Mouse (Mus musculus): ENCODE measurements around the gene Nmur1. TPM values are rescaled to one million over a fixed set of nuclear protein-coding genes. Genes with fewer than 3 reads are reported as not detected.

The Nmur1 gene
- polyA plus RNA-seq, 1 experiment from 2014 or later: not detected

DNA sequence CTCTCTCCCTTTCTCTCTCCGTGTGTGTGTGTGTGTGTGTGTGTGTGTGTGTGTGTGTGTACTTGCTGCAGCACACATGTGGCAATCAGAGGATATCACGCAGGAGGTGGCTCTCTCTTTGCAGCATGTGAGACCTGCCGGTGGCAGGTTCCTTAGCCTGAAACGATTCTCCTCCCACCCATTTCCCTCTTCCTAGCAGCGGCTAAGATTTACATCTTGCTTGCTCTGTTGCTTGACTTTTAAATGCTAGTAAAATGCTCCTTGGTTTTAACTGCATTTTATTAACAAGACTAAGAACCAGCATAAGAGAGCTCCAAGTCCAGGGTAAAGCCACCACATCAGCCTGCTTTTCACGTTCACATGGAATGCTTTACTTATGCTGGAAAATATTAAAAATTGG is 47.4 kb downstream of the Nmur1 start:
- Histone ChIP-seq H3K9ac (no peak overlapping the region), H3K27ac (no peak overlapping the region), H3K27me3 (no peaks in the 10 kb centered on the region), H3K36me3 (no peaks in the 10 kb centered on the region), H3K4me3 (no peak overlapping the region), H3K4me2 (replicated peaks) (no peak overlapping the region), H3K4me1 (0 out of 2 replicates have a peak, but pooled peaks cover 3% of the 10 kb centered on the region), H3K9me3 (no peaks in the 10 kb centered on the region)
- no peak for ATAC-seq (ENCODE audit: insufficient number of reproducible peaks, insufficient read depth, low FRiP score, low TSS enrichment)
- WGBS: 60% methylated on average over 6 of the region's 6 CpGs

DNA sequence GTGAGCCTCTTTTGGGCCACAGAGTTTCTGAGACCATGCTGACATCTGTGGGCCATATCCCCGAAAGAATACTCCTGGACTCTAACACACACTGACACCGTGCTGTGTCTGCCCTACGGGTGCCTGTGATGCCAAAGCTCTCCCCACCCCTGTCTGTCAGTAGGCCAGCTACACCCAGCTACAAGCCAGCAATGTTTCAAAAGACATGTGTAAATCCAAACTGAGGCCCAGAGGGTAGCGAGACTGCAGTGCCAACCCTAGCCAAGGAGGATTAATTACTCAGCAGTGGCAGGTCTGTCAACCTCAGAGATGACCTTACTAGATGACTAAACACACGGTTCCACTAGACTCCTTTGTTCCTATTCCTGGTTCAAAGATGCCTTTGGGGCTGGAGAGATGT is 49.7 kb downstream of the Nmur1 start:
- WGBS: 81% methylated on average over 5 of the region's 5 CpGs
- Histone ChIP-seq H3K27me3 (no peaks in the 10 kb centered on the region), H3K4me1 (0 out of 2 replicates have a peak, but pooled peaks cover 3% of the 10 kb centered on the region), H3K36me3 (no peaks in the 10 kb centered on the region), H3K27ac (no peak overlapping the region), H3K9ac (no peak overlapping the region), H3K4me3 (no peak overlapping the region), H3K4me2 (replicated peaks) (no peak overlapping the region), H3K9me3 (no peaks in the 10 kb centered on the region)
- ATAC-seq (ENCODE audit: insufficient number of reproducible peaks, insufficient read depth, low FRiP score, low TSS enrichment): no peak

DNA sequence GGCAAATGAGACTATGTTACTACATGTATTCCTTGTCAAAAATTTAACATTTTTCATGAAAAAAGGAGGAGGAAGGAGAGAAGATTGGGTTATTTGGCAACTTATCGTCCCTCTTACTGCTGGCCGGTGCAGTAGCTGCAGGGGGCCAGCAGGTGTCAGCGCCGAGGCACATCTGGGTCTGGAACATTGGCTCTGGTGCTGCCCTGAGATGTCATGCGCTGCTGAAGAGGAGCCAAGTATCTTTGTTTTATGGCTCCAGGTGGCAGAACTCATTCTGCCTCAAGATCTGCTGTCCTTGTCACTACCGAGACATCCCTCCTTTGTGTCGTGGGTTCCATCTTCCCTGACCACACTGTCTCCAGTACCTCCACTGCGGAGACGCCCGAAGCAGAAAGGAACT is 54.0 kb downstream of the Nmur1 start:
- 46% methylated on average over 10 of the region's 10 CpGs for WGBS
- H3K27me3 ChIP-seq: no peaks in the 10 kb centered on the region
- no peak overlapping the region for H3K27ac ChIP-seq
- H3K9ac ChIP-seq: no peak overlapping the region
- no peaks in the 10 kb centered on the region for H3K36me3 ChIP-seq
- no peak overlapping the region for H3K4me2 ChIP-seq (replicated peaks)
- ATAC-seq (ENCODE audit: insufficient number of reproducible peaks, insufficient read depth, low FRiP score, low TSS enrichment): no peak
- no peaks in the 10 kb centered on the region for H3K9me3 ChIP-seq
- H3K4me1 ChIP-seq: no peaks in the 10 kb centered on the region
- H3K4me3 ChIP-seq: no peak overlapping the region

DNA sequence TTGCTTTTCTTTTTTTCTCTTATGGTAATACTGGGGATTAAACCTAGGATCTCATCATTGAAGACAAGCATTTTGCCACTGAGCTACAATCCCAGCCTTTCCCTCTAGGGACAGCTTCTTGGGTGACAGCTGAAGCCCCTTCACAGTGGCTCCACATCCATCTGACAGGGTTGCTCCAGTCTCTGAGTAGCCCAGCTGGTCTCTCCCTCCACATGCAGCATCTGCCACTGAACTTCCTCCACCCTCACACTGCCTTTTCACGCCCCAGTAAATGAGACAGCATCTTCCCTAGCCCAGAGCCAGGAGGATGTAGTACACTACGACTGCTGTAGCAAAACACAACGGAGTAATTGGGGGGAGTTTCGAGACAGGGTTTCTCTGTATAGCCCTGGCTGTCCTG is 57.9 kb downstream of the Nmur1 start:
- Histone ChIP-seq H3K9me3 (no peaks in the 10 kb centered on the region), H3K9ac (no peak overlapping the region), H3K27me3 (no peaks in the 10 kb centered on the region), H3K36me3 (no peaks in the 10 kb centered on the region), H3K4me3 (no peak overlapping the region), H3K4me2 (replicated peaks) (no peak overlapping the region), H3K27ac (no peak overlapping the region), H3K4me1 (no peaks in the 10 kb centered on the region)
- no peak for ATAC-seq (ENCODE audit: insufficient number of reproducible peaks, insufficient read depth, low FRiP score, low TSS enrichment)
- 73% methylated on average over 4 of the region's 4 CpGs for WGBS

DNA sequence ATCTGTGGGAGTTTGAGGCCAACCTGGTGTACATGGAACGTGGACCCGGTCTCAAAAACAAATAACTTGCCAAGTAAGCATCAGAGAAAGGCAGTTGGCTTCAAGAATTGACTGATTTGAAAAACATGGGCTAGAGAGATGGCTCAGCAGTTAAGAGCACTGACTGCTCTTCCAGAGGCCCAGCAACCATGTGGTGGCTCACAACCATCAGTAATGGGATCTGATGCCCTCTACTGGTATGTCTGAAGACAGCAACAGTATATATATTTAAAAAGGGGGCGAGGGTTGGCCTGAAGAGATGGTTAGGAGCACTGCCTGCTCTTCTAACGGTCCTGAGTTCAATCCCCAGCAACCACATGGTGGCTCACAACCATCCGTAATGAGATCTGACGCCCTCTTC is 62.4 kb downstream of the Nmur1 start:
- Histone ChIP-seq H3K4me2 (replicated peaks) (no peak overlapping the region), H3K4me1 (peaks cover 10% of the 10 kb centered on the region), H3K9ac (no peak overlapping the region), H3K9me3 (no peaks in the 10 kb centered on the region), H3K4me3 (no peak overlapping the region), H3K36me3 (no peaks in the 10 kb centered on the region), H3K27ac (no peak overlapping the region), H3K27me3 (no peaks in the 10 kb centered on the region)
- 8% methylated on average over 6 of the region's 6 CpGs for WGBS
- no peak for ATAC-seq (ENCODE audit: insufficient number of reproducible peaks, insufficient read depth, low FRiP score, low TSS enrichment)

DNA sequence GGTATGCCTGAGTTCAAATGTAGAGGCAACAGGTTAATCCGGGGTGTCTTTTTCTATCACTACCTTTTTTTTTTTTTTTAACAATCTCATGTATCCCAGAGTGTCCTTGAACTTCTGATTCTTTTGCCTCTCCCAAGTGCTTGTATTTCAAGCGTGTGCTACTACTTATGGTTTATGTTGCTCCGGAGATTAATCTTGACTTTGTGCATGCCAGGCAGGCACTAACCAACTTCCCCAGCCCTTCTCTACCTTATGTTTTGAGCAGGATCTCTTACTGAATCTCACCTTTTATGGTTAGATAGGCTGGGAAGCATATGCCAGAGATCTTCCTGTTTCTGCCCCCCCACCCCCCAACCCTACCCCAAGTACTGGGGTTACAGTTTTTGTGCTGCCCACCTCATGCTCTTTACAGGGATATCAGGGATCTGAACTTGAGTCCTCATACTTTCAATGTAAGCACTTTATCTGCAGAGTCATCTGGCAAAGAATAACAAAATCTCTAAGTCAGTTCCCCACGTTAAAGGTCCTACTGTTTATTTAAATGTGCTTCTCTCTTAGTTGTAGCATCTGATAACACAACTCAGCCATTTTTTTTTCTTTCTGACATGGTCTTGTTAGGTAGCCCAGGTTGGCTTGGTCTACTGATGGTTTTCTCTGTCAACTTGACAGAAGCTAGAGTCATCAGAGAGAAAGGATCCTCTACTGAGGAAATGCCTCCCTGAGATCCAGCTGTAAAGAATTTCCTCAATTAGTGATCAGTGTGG is 64.0 kb downstream of the Nmur1 start:
- no peaks in the 10 kb centered on the region for H3K9me3 ChIP-seq
- H3K36me3 ChIP-seq: peaks cover 5% of the 10 kb centered on the region
- peaks cover 20% of the 10 kb centered on the region for H3K4me1 ChIP-seq
- H3K27me3 ChIP-seq: no peaks in the 10 kb centered on the region
- 82% methylated on average over 4 of the region's 4 CpGs for WGBS
- no peak overlapping the region for H3K9ac ChIP-seq
- ATAC-seq (ENCODE audit: insufficient number of reproducible peaks, insufficient read depth, low FRiP score, low TSS enrichment): no peak
- H3K27ac ChIP-seq: no peak overlapping the region
- no peak overlapping the region for H3K4me2 ChIP-seq (replicated peaks)
- H3K4me3 ChIP-seq: no peak overlapping the region

DNA sequence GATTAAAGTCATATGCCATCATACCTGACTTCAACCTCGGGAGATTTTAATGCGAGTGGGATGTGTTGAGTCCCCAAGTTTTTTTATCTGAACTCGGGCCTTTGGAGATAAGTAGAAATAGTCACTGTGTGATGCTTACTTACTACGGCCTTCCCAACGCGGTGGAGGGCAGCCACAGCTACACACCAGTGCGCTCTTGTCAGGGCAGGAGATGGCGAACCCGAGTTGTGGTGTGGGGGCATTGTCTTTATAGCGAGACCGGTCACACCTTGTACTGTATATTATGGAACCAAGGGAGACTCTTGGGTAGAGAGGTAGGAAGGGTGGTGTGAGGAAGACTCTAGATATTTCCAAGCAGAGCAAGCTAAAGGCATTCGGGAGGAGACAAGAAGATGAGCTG is 65.6 kb downstream of the Nmur1 start:
- Histone ChIP-seq H3K27ac (peak overlapping the region; percentile 84; the same call in 1 of the 2 replicates), H3K9me3 (no peaks in the 10 kb centered on the region), H3K4me3 (peak overlapping the region; percentile 90), H3K4me1 (peaks cover 23% of the 10 kb centered on the region), H3K36me3 (peaks cover 20% of the 10 kb centered on the region), H3K4me2 (replicated peaks) (peak overlapping the region; percentile 83), H3K9ac (peak overlapping the region; percentile 93), H3K27me3 (no peaks in the 10 kb centered on the region)
- no peak for ATAC-seq (ENCODE audit: insufficient number of reproducible peaks, insufficient read depth, low FRiP score, low TSS enrichment)
- 20% methylated on average over 12 of the region's 12 CpGs for WGBS

DNA sequence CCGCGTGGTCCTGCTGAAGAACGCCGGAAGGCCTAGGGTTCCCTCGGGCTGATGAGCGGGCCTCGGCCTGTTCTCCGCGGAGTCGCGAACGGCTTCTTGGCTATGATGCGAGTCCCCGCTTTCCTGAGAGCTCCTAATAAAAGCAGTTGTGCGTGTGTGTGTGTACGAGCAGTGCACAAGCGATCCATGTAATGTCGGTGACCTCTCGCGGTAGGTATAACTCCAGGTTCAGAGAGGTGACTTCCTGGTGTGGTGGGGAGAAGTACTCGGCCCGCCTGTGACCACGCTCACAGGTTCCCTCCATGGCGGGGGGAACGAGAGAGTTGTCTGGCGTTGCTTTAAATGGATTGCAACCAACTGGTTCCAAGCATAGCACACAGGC is 66.2 kb downstream of the Nmur1 start:
- Histone ChIP-seq H3K36me3 (peaks cover 27% of the 10 kb centered on the region), H3K4me2 (replicated peaks) (peak overlapping the region; percentile 83), H3K4me3 (peak overlapping the region; percentile 90), H3K27me3 (no peaks in the 10 kb centered on the region), H3K9me3 (no peaks in the 10 kb centered on the region), H3K27ac (peak overlapping the region; percentile 84), H3K4me1 (peaks cover 23% of the 10 kb centered on the region), H3K9ac (peak overlapping the region; percentile 93)
- peak; percentile 8; the same call in 1 of the 2 replicates for ATAC-seq (ENCODE audit: insufficient number of reproducible peaks, insufficient read depth, low FRiP score, low TSS enrichment)
- WGBS: under 1% methylated on average over 26 of the region's 26 CpGs

DNA sequence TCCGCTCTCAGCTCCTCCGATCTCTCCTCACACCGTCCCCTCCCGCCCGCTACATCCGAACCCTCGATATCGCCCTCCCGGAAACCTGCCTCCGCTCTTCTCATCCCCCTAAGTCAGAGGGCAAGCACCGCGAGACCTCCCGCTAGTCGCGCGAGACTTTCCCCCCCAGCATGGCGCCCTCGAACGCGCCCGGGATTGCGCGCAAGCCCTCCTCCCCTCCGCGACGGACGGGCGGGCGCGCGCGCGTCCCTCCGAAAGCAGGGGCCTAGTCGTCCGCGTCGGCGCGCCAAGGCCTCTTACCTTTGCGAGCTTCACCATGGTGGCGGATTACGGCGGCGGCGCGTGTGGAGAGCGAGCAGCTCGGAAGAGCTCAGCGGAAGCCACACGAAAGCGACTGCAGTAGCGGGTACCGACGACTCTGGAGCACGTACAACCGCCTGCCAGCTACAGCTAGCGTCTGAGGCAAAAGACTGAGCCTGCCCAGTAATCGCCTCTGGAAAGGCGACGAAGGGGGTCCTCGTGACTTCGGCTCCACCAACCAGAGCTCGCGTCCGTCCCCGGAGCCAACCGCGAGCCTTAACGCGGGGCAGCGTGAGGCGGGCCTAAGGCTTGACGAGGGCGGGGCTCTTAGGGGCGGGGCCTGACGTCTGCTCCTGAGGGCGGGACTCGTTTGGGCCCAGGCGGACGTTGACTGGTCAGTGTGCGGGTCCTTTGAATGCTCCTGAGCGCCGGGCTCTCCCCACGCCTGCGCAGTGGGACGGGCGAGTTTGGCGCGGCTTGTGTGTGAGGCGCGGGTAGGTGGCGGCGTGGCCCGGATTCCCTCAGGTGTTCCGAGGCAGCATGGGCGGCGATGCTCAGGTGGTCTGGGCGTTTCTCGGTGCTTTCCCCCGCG is 66.9 kb downstream of the Nmur1 start, which contains the start of gene Ncl:
Gene Ncl, minus strand, starts transcription at position 495 of the 892 bp plus-strand sequence.
- H3K36me3 ChIP-seq: peaks cover 33% of the 10 kb centered on the region
- H3K4me3 ChIP-seq: peak within 1 kb of the TSS; percentile 90
- H3K4me1 ChIP-seq: peaks cover 23% of the 10 kb centered on the region
- H3K9ac ChIP-seq: peak within 1 kb of the TSS; percentile 94
- WGBS: under 1% methylated on average over 102 of the region's 102 CpGs
- no peaks in the 10 kb centered on the region for H3K27me3 ChIP-seq
- peak within 1 kb of the TSS; percentile 99 for H3K27ac ChIP-seq
- ATAC-seq (ENCODE audit: insufficient number of reproducible peaks, insufficient read depth, low FRiP score, low TSS enrichment): peak; percentile 98
- peak within 1 kb of the TSS; percentile 83 for H3K4me2 ChIP-seq (replicated peaks)
- no peaks in the 10 kb centered on the region for H3K9me3 ChIP-seq

DNA sequence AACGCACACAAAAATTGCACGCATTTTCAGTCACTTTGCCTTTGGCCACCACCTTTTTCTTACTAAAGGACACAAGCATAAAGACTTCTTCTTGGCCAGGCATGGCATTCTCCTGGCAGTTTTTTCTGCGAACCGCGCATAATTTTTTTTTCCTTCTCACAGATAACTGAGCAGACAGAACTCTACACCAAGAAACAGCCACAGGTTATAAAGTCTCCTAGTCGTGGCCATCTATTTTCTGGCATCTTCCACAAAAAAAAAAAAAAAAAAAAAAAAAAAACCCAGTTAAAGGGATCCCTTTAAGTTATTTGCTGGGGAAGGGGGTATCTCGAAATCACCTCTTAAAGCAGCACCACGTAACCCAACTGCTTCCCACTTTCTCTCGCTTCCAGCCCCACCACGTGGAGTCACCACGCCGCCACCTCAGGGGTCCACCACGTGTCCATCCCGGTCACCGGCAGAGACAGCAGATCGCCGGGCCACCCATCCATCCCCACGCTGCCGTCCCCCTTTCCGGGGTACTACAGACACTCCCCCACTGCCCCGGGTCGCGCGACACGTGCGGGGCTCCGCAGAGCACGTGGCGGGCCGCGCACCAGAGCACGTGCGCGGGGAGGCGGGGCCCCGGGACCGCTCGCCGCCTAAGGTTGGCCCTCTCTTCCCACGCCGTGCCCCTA is 67.7 kb downstream of the Nmur1 start:
- Histone ChIP-seq H3K36me3 (peaks cover 41% of the 10 kb centered on the region), H3K4me3 (peak overlapping the region; percentile 90), H3K27ac (peak overlapping the region; percentile 99), H3K4me2 (replicated peaks) (peak overlapping the region; percentile 74), H3K9me3 (no peaks in the 10 kb centered on the region), H3K9ac (peak overlapping the region; percentile 94), H3K4me1 (peaks cover 23% of the 10 kb centered on the region), H3K27me3 (no peaks in the 10 kb centered on the region)
- no peak; the same call in none of the 2 replicates for ATAC-seq (ENCODE audit: insufficient number of reproducible peaks, insufficient read depth, low FRiP score, low TSS enrichment)
- under 1% methylated on average over 41 of the region's 41 CpGs for WGBS

DNA sequence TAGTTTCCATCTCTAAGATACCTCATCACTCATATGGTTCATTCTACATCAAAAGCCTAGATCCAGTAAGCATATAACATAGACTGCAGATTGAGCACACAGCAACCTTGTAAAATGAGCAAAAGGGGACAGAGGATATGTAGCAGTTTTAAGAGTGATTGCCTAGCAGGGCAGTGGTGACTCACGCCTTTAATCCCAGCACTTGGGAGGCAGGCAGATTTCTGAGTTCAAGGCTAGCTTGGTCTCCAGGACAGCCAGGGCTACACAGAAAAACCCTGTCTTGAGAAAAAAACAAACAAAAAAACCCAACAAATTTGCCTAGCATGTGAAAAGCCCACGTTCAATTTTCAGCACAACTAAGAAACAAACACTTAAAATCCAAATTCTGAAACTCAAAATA is 71.8 kb downstream of the Nmur1 start:
- no peak for ATAC-seq (ENCODE audit: insufficient number of reproducible peaks, insufficient read depth, low FRiP score, low TSS enrichment)
- Histone ChIP-seq H3K4me2 (replicated peaks) (no peak overlapping the region), H3K4me1 (peaks cover 13% of the 10 kb centered on the region; the same call in 1 of the 2 replicates), H3K27me3 (no peaks in the 10 kb centered on the region), H3K9me3 (no peaks in the 10 kb centered on the region), H3K4me3 (no peak overlapping the region), H3K9ac (no peak overlapping the region), H3K36me3 (peaks cover 81% of the 10 kb centered on the region), H3K27ac (no peak overlapping the region)
- WGBS: 83% methylated on average over 2 of the region's 2 CpGs

Measured in embryonic facial prominence, embryonic 12.5 days (tissue).